Mouse (Mus musculus) forebrain, embryonic 13.5 days (tissue): ENCODE results near the gene Calm2. TPM values are rescaled to one million over a fixed set of nuclear protein-coding genes. Genes with fewer than 3 reads are reported as not detected.

Source experiments
- polyA plus RNA-seq: library from polyadenylated mRNA; unstranded; fragments of >200 nt; fragmentation: Nextera tagmentation; extraction: Ambion mirVana; gene quantifications from 2 replicates; pipeline ENCODE4 v1.2.1, GENCODE M21; 2015

Calm2 gene
- polyA plus RNA-seq, 1 experiment from 2014 or later = 1,701 TPM

Other genes starting within 250 kb of the Calm2 start
- 53.1 and 53.5 TPM in 2 replicates for gene Mcfd2, start 181.0 kb downstream of the Calm2 start, polyA plus RNA-seq
- gene Ttc7, start 164.0 kb downstream of the Calm2 start, polyA plus RNA-seq = 3.5 and 5.1 TPM in 2 replicates
- gene Stpg4, start 19.2 kb downstream of the Calm2 start, polyA plus RNA-seq = not detected in 2 replicates
- gene Epcam, start 189.0 kb upstream of the Calm2 start, polyA plus RNA-seq = 4.0 and 5.2 TPM in 2 replicates
- 88.5 and 90.3 TPM in 2 replicates for gene Msh2, start 225.4 kb upstream of the Calm2 start, polyA plus RNA-seq